Mouse (Mus musculus): ENCODE results near the gene Wbp4.
"Not testable (repeated sequence)": the region's sequence is repeated elsewhere in the genome, so short reads cannot be mapped to it uniquely, and the experiment has no call there.

The Wbp4 gene

DNA sequence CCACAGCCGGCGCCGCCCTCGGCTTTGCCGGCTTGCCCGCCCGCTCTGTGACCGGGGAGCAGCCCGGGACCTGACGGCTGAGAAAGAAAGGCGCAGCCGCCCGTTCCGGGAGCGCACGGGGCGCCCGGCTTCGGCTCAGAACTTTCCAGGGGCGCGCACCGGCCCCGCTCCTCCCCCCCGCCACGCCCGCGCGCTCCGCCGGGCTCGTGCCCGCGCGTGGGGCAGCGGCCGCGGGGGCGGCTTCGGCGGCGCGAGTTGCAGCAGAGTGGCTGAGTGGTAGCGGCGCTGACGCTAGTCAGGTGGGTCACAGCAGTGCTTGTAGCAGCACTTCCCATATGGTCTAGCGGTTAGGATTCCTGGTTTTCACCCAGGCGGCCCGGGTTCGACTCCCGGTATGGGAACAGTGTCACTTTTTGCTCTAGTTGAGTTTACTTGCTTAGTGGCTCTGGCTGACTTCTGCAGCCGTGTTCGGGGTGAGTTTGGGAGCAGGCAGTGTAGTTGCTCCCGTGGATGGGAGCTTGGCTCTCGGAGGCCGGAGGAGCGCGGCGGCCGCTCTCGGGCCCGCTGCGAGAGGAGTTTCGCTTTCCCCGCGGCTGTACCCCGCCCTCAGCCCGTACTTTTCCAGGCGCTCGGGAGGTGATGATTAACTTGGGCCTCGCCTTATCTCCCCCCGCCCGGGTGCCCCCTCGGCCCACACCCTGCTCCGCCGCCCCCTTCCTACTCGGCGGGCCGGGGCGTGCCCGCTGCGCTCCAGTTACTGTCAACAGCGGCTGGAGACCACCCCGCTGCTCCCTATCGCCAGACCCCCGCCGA, at the start of gene Wbp4:
Wbp4 (minus strand) TSS at position 182 of the 813 bp plus-strand sequence.
- DNase-seq (ENCODE audit: low spot score in 2 of 2), result peak; percentile 84 to 90

DNA sequence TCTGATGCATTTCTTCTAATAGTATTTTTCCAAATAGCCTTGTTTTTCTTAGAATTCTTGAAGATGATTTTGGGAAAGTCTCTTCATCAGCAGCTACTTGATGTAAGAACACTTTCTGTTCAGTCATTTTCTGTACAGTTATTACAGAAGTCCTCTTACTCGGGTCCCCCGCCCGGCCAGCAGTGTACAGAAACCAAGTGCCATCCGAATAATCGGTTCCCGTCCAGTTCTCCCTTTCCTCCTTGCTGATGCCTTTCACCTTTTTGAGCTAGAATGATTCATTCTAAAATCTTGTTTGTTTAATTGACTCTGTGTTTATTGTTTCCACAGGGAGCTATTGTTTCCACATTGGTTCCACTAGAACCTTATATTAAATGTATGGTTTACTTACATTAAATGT, 49.4 kb upstream of the Wbp4 start:
- DNase-seq (ENCODE audit: low spot score in 2 of 2), result no peak

DNA sequence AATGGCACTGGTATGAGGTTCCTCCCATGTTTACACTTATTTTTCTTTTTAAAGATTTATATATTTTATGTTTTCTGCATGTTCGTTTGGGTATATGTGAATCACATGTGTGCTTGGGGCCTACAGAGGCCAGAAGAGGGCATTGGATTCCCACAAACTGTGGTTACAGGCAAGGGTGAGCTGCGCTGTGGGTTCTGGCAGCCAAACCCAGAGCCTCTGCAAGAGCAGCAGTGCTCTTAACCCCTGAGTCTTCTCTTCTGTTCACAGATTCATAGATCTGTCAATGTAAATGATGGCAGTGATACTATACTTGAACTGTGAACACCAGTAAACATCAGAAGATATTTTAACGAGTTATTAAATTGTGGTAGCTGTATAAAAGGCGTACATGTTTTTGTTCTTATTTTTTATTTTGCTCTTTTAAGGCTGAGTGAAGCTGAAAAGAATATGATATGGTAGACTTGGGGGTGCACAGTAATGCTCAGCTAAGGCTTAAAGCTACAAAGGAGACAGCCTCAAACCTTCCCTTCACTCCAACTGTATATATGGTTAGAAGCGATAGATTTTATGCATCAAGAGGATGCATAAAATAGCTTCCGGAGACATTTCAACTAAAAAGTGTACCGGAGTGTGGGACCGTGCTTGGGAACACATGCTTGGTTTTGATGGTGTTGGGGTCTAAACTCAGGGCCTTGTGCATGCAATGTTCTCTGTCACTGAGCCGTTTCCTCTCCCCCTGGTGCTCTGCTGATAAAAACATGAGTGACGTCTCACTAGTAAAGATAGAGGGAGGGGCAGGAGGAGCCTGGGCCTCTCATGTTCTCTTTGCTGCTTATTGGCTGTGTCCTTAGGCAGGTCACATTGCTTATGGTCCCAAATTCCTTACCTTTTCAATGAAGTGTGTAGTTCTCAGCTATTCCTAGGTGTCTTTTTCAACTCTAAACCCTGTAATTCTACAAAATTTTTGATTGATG, 48.5 kb upstream of the Wbp4 start:
- DNase-seq (ENCODE audit: low spot score in 2 of 2), result no peak

DNA sequence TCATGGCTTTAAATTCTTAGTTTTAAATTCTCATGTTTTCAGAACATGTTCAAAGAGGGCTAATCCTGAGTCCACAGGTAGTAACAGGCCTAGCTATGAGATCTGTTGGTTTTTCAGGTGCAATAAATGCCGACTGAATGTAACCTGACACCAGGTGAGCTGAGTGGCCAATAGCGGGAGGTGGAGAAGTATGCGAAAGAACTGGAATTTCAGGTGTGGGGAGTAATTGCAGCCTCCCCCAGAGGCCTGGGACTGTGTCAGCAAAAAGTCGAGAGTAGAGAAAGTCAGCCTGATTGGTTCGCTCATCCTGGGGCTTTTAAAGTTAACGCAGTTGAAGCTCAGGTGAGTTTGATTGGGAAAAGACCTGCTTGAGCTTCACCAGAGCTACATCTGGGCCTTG, 46.4 kb upstream of the Wbp4 start:
- DNase-seq (ENCODE audit: low spot score in 2 of 2), result no peak

DNA sequence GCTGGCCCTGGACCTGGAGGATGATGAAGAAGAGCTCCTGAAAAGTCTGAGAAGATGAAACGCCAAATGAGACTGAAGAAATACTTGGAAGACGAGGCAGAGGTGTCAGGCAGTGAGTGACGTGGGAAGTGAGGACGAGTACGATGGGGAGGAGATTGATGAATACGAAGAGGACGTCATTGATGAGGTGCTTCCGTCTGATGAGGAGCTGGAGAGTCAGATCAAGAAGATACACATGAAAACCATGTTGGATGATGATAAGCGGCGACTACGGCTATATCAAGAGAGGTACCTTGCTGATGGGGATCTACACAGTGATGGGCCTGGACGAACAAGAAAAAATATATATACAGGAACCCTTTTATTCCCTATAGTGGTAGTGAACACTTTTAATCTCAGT, 44.8 kb upstream of the Wbp4 start:
- not testable (repeated sequence) for DNase-seq (ENCODE audit: low spot score in 2 of 2)

DNA sequence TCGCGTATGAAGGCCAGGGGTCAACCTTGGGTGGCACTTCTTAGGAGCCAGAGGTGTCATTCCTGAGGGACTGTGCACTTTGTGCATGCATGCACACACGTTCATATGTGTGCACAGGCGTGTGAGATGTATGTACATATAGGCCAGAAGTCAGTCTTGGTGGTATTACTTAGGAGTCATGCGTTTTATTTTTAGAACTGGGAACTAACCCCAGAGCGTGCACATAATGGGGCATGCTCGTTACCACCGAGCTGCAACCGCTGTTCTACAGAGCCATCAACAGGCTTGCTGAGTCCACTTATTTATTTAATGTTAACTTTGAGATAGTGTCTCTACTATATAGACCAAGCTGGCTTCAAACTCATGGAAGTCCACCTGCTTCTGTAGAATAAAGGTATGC, 41.1 kb upstream of the Wbp4 start:
- DNase-seq (ENCODE audit: low spot score in 2 of 2), result no peak

GRCm38 (mm10) chr14:79521471-79522117, 40.3 kb upstream of the Wbp4 start:
- DNase-seq (ENCODE audit: low spot score in 2 of 2), result no peak

GRCm38 (mm10) chr14:79521056-79521455, 39.7 kb upstream of the Wbp4 start:
- DNase-seq (ENCODE audit: low spot score in 2 of 2), result no peak

DNA sequence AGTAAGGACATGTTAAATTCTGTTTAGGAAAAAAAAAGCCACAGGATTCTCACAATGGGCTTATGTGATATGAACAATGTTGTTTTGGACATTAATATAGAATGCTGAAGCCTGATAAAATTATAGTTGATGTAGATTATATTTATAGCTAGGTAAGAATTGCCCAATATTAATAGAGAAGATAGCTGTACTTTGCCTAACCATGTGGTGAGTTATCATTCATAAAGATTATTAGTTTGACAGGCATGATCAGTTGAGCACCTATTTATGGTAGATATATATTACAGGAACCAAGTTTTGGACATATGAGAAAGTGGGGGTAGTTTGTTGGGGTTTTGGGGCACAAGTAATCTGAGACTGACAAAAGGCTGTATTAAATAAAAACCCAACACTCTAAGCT, 39.3 kb upstream of the Wbp4 start:
- DNase-seq (ENCODE audit: low spot score in 2 of 2), result no peak

DNA sequence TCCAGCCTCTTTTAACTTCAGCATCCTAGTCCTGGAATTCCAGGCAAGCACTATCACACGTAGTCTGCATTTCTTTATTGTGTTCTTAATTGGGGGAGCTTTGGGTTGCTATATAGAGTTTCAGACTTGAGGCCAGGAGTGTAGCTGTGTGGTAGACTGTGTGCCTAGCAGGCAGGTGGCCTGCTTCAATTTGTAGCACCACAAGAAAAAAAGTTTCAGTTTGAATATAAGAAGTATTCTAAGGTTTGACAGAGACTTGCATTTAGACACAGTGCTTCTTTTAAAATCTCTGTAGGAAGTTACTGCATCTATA, 38.3 kb upstream of the Wbp4 start:
- no peak for DNase-seq (ENCODE audit: low spot score in 2 of 2)

- DNase-seq (ENCODE audit: low spot score in 2 of 2), result no peak
Measured at GRCm38 (mm10) chr14:79518761-79519662, 37.7 kb upstream of the Wbp4 start.

DNA sequence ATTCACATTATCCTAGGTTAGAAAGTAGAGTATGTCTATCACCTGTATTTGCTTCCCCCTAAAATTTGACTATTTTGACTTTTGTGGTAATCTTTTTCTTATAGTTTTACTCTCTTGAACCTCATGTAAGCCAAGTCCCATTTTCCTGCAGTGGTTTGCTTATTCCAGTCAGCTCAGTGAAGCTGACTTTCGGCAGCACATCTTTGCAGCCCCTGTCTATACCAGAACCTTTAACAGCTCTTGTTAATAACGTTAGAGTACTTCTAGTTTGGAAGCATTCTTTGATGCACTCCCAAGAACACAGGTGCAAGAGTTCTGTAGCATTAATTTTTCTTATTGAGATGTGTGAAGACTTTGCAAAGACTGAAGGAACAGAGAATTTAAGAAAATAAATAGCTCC, 36.8 kb upstream of the Wbp4 start:
- DNase-seq (ENCODE audit: low spot score in 2 of 2), result no peak

GRCm38 (mm10) chr14:79517185-79517740, 35.9 kb upstream of the Wbp4 start:
- DNase-seq (ENCODE audit: low spot score in 2 of 2), result no peak

DNA sequence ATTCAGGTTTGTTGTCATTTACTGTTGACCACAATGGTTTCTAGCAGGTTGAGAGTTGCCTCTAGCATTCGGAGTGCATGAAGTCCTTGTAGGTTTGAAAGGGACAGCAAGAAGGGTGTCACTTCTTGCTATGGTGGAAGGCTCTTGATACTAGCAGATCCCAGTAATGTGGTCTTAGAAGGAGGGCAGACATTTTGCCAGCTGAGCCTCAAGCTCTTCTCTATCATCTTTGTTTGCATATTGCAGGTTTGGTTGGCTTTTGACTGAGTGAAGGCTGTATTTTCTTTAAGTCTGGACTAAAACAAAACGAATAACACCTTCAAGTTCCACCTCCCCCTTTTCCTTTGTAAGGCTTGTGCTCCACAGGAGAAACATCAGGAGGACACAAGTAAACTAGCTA, 35.4 kb upstream of the Wbp4 start:
- no peak for DNase-seq (ENCODE audit: low spot score in 2 of 2)

DNA sequence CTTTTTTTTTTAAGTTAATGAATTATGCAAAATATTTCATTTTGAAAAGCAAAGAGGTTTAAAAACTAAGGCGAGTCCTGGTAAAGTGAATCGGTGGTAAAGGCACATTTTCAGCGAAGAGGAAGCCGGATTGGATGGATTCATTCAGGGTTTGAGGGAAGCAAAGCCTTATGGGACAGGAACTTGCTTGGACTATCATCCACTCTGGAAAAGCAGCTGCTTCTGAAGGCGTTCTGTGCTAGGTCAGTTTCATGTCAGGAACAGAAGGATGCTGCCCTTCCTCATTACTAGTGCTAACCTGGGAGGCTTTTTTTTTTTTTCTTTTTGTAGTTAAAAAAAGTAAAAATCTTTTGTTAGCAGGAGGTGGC, 34.9 kb upstream of the Wbp4 start:
- no peak for DNase-seq (ENCODE audit: low spot score in 2 of 2)

DNA sequence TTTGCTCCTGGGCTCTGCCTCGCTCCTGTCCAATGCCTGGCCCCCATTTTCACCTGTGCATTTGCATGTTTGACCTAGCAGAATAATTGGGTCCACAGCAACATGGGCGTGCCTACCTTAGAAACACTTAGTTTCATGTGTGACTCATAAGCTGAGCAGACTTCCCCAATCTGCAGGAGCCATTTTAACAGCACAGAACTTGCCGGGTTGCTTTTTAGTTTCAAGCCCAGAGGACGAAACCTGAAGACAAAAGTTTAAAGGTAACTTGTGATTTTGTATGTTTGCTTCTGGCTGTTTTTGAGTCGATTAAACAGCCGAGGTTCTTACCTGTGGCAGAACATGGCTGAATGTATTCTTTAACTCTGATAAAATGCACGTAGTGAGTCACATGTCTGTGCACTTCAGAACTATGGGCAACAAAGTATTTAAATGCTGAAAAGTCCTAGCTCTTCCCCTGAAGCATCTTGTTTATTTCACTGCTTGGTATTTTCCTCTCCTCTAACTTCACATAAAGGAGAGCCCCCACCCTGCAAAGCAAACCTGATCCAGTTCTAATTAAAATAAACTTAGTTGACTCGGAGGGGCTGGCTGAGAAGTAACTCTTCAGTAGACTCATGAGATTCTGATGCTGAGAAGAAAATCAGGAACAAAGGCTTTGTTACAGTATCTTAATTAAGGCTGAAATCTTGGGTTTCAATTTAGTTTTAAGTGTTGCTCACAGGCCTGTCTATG, 34.4 kb upstream of the Wbp4 start:
- peak; percentile 24 to 53 for DNase-seq (ENCODE audit: low spot score in 2 of 2)

DNA sequence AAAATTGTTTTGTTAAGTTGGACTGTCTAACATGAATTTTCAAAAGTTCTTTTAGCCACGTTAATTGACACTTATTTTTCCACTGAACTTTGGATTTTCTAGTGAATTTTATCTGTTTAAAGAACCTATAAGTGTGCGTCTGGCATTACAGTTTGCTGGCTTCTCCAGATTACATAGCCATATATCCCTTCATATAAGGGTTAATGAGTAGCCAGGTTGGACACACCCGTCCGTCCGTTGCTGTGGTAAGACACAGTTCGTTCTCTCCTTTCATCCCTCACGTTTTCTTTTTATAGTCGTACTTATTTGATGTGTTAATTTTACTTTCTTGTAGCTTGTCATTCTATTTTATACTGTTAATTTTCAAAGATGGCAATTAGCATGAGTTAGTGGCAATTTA, 33.8 kb upstream of the Wbp4 start:
- DNase-seq (ENCODE audit: low spot score in 2 of 2), result no peak

GRCm38 (mm10) chr14:79513951-79514350, 32.6 kb upstream of the Wbp4 start:
- DNase-seq (ENCODE audit: low spot score in 2 of 2), result no peak

DNA sequence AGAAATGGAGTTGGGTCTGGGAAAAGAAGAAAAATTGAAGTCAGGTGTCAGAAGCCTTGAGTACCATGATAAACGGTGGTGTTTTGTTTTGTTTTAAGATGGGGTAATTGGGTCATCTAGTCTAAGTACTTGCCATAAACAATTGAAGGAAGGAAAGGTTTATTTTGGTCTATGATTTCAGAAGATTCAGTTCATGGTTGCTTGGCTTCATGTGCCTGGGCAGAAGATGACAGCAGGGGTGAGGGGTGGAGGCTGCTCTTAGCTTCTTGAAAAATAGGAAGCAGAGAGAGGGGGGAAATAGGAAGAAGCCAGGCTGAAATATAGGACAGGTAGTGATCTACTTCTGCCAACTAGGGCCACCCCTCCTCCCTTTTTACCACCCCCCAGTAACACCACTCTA, 30.2 kb upstream of the Wbp4 start:
- DNase-seq (ENCODE audit: low spot score in 2 of 2), result no peak

- no peak for DNase-seq (ENCODE audit: low spot score in 2 of 2)
Measured at GRCm38 (mm10) chr14:79508662-79509305, 27.5 kb upstream of the Wbp4 start.

Data from spleen, postnatal 14 days (tissue).